Mouse (Mus musculus): ENCODE data around the gene Scamp4. TPM values are rescaled to one million over a fixed set of nuclear protein-coding genes. Genes with fewer than 3 reads are reported as not detected.
"Not testable (repeated sequence)": the region's sequence is repeated elsewhere in the genome, so short reads cannot be mapped to it uniquely, and the experiment has no call there.

Scamp4 gene
- polyA plus RNA-seq, 1 experiment from 2014 or later = 97.9 TPM

DNA sequence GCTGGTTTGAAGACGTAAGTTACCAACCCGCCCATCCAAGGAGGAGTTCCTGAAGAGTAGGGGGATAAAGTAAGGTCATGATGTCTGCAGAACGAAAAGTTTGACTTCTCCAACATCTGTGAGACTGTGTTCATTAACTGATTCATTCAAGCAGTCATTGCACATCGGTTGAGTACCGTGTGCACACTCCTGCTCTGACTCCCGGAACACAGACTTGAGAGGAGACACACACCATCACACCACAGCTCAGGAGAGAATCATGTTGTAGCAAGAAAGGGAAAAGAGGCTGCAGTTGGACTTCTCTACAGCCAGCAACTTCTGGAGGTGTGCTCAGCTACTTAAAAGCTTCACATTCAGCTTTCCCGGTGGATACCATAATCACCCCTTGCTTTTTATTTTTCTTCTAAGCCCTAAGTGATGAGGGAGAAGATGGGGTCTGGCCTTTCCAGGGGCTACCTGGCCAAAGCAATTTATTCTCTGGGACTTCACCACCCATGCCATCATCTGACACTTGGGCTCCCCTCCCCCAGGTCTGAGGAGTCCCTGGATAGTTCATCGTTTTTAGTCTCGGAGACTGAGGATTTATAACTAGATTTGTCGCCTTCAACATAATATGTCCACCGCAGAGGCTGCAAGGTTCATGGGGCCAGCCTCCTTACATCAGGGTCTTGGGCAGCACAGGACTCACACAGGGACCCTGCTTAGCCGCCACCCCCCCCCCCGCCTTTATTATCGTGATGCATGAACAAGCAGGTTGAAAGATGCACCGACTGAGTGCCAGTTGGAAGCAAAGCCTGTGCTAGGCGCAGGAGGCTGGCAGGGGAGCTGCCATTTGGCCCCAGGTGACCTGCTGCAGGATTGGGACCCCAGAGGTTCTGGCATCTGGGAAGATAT lies 18.4 kb downstream of the Scamp4 start:
- H3K27me3 ChIP-seq (ENCODE audit: insufficient read depth, poor library complexity, severe bottlenecking) = no peaks in the 10 kb centered on the region
- no peaks in the 10 kb centered on the region for H3K9me3 ChIP-seq
- peak overlapping the region; percentile 96 for H3K27ac ChIP-seq
- WGBS = 59% methylated on average over 16 of the region's 16 CpGs
- peak overlapping the region; percentile 91 for H3K4me3 ChIP-seq
- peaks cover 47% of the 10 kb centered on the region for H3K4me1 ChIP-seq
- DNase-seq (ENCODE audit: low spot score) = no peak
- peaks cover 7% of the 10 kb centered on the region; the same call in 1 of the 2 replicates for H3K36me3 ChIP-seq

DNA sequence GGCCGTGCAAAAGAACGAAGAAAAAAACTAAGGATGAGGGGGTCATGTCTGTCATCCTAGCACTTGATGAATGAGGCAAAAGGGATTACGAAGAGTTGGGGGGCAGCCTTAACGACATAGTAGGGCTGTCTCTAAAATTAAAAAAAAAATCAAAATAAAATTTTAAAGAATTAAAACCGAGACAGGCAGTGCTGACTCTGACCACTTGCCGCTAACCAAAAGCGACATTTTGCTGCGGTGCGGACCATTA lies 18.9 kb downstream of the Scamp4 start:
- peaks cover 53% of the 10 kb centered on the region for H3K4me1 ChIP-seq

DNA sequence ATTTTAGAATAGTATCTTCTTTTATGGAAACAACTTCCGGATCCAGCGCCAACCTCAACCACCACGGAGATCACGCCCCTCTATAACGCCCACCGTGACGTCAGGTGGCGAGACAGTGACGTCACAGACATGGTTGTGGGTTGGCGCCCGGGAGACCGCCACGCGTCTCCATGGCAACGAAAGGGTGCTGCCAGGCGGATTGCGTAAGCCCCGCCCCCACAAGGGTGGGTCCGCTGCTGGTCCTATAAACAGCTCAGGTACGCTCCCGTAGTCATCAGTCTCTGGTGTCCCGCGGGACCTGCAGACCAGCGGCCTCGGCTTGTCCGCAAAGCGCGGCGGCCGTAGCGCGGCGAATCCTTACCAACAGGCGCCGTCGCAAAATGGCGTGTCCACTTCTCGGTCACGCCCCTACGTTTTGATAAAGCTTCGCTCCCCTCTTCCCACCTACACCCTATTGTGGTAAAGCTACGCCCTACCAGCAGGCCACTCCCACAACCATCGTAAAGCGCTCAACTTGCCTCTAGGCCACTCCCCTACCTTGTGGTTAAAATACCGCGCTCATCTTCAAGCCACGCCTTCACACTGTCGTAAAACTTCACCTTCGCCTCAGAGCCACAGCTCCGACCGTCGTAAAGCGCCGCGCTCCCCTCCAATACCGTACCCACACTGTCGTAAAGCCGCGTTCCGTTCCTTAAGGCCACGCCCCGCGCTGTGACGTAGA lies 19.4 kb downstream of the Scamp4 start:
- peaks cover 55% of the 10 kb centered on the region for H3K4me1 ChIP-seq
- peak overlapping the region; percentile 96 for H3K27ac ChIP-seq
- H3K4me3 ChIP-seq = peak overlapping the region; percentile 91
- WGBS = under 1% methylated on average over 64 of the region's 64 CpGs
- peaks cover 7% of the 10 kb centered on the region; the same call in 1 of the 2 replicates for H3K36me3 ChIP-seq
- no peaks in the 10 kb centered on the region for H3K27me3 ChIP-seq (ENCODE audit: insufficient read depth, poor library complexity, severe bottlenecking)
- peak; percentile 100 for DNase-seq (ENCODE audit: low spot score)
- H3K9me3 ChIP-seq = no peaks in the 10 kb centered on the region

More for the DNA sequence above, 18.9 kb downstream of the Scamp4 start:
- Histone ChIP-seq H3K36me3 (peaks cover 7% of the 10 kb centered on the region; the same call in 1 of the 2 replicates), H3K27ac (peak overlapping the region; percentile 96), H3K4me3 (peak overlapping the region; percentile 91), H3K9me3 (no peaks in the 10 kb centered on the region), H3K27me3 (ENCODE audit: insufficient read depth, poor library complexity, severe bottlenecking) (no peaks in the 10 kb centered on the region)
- no peak for DNase-seq (ENCODE audit: low spot score)
- 4% methylated on average over 9 of the region's 9 CpGs for WGBS

DNA sequence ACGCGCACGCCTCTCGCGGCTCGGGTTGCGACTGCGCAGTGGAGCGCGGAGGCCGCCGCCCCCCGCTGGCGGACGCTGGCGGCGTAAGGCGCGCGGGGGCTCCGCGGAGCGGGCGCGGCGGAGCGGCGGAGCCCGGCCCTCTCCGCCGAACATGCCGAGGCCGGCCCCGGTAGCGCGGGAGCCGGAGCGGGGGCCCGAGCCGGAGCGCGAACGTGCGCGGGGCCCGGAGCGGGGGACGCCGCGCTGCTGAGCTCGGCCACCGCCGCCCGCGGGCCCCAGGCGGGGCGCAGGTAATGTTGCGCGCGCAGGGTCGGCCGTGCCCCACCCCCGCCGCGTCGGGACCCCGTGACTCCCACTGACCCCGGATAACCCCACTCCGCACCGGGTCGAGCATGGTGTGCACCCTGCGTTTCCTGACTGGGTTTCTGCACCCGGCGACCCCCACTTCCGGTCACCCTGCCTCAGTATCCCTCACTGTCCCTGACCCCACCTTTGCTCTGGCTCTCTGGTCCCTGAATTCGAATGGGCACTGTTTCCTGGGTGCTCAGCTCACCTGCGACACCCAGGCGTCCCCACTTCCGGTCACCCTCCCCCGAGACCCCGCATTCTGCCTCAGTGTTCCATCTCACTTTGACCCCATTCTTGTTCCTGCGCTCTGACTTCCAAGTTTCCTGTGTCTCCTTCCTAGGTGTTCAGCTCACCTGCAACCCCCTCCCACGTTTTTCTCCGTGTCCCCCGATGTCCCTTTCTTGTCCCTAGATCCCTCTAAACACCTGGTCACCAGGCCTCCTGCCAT lies 20.2 kb downstream of the Scamp4 start, which contains the start of gene Csnk1g2:
Gene Csnk1g2 (plus strand): TSS at position 178 of the 796 bp plus-strand sequence.
- DNase-seq (ENCODE audit: low spot score) = peak; percentile 84

GRCm38 (mm10) chr10:80623457-80624191 lies 21.0 kb downstream of the Scamp4 start:
- H3K27ac ChIP-seq = peak overlapping the region; percentile 96
- H3K4me3 ChIP-seq = peak overlapping the region; percentile 91
- no peaks in the 10 kb centered on the region for H3K9me3 ChIP-seq
- peaks cover 69% of the 10 kb centered on the region for H3K4me1 ChIP-seq
- WGBS = 17% methylated on average over 15 of the region's 15 CpGs
- H3K27me3 ChIP-seq (ENCODE audit: insufficient read depth, poor library complexity, severe bottlenecking) = no peaks in the 10 kb centered on the region
- peaks cover 7% of the 10 kb centered on the region; the same call in 1 of the 2 replicates for H3K36me3 ChIP-seq
- peak; percentile 87 for DNase-seq (ENCODE audit: low spot score)

More for the DNA sequence above, 20.2 kb downstream of the Scamp4 start, which contains the start of gene Csnk1g2:
- Histone ChIP-seq H3K4me3 (peak within 1 kb of the TSS; percentile 91), H3K9me3 (no peaks in the 10 kb centered on the region), H3K27me3 (ENCODE audit: insufficient read depth, poor library complexity, severe bottlenecking) (no peaks in the 10 kb centered on the region), H3K4me1 (peaks cover 62% of the 10 kb centered on the region), H3K36me3 (peaks cover 7% of the 10 kb centered on the region; the same call in 1 of the 2 replicates), H3K27ac (peak within 1 kb of the TSS; percentile 96)
- 2% methylated on average over 85 of the region's 85 CpGs for WGBS

GRCm38 (mm10) chr10:80625764-80626163 lies 23.1 kb downstream of the Scamp4 start:
- no peaks in the 10 kb centered on the region for H3K9me3 ChIP-seq
- H3K4me1 ChIP-seq = peaks cover 81% of the 10 kb centered on the region
- 85% methylated on average over 4 of the region's 4 CpGs for WGBS
- H3K27ac ChIP-seq = 0 out of 2 replicates have a peak overlapping the region, but pooled peaks have one; percentile 17
- DNase-seq (ENCODE audit: low spot score) = no peak
- no peaks in the 10 kb centered on the region for H3K27me3 ChIP-seq (ENCODE audit: insufficient read depth, poor library complexity, severe bottlenecking)
- peaks cover 14% of the 10 kb centered on the region for H3K36me3 ChIP-seq
- H3K4me3 ChIP-seq = no peak overlapping the region

- peak overlapping the region; percentile 53; the same call in 1 of the 2 replicates for H3K27ac ChIP-seq
- peak; percentile 92 for DNase-seq (ENCODE audit: low spot score)
- H3K36me3 ChIP-seq = peaks cover 23% of the 10 kb centered on the region
Measured at GRCm38 (mm10) chr10:80627685-80628084, 25.0 kb downstream of the Scamp4 start.

DNA sequence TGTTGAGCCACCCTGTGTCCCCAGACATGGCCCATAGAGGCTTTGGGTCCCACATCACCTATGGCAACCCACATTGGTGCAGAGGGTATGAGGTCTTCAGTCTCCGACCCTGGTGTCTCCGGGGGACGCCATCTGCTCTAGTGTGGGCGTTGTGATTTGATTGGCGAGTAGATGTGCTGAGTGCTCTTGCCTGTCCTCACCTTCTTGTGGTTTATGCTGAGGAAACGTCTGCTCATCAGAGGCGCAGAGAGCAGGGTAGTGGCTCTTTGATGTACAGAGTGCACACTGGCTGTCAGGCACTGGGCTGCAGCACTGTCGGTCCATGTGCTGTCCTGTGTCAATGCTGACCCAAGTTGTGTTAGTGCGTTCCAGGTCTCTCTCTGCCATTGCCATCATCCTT lies 26.3 kb downstream of the Scamp4 start:
- H3K27ac ChIP-seq = peak overlapping the region; percentile 56; the same call in 1 of the 2 replicates
- no peaks in the 10 kb centered on the region for H3K9me3 ChIP-seq
- WGBS = 77% methylated on average over 9 of the region's 9 CpGs
- no peaks in the 10 kb centered on the region for H3K27me3 ChIP-seq (ENCODE audit: insufficient read depth, poor library complexity, severe bottlenecking)
- no peak overlapping the region for H3K4me3 ChIP-seq
- DNase-seq (ENCODE audit: low spot score) = no peak
- H3K36me3 ChIP-seq = peaks cover 28% of the 10 kb centered on the region
- H3K4me1 ChIP-seq = peaks cover 74% of the 10 kb centered on the region

More at GRCm38 (mm10) chr10:80627685-80628084, 25.0 kb downstream of the Scamp4 start:
- WGBS = 23% methylated on average over 2 of the region's 2 CpGs
- Histone ChIP-seq H3K9me3 (no peaks in the 10 kb centered on the region), H3K4me1 (peaks cover 81% of the 10 kb centered on the region), H3K4me3 (no peak overlapping the region), H3K27me3 (ENCODE audit: insufficient read depth, poor library complexity, severe bottlenecking) (no peaks in the 10 kb centered on the region)

- no peak for DNase-seq (ENCODE audit: low spot score)
- Histone ChIP-seq H3K27me3 (ENCODE audit: insufficient read depth, poor library complexity, severe bottlenecking) (no peaks in the 10 kb centered on the region), H3K36me3 (peaks cover 83% of the 10 kb centered on the region), H3K9me3 (no peaks in the 10 kb centered on the region), H3K4me1 (peaks cover 18% of the 10 kb centered on the region), H3K4me3 (no peak overlapping the region), H3K27ac (no peak overlapping the region)
- WGBS = 85% methylated on average over 6 of the region's 6 CpGs
Measured at GRCm38 (mm10) chr10:80635345-80635744, 32.7 kb downstream of the Scamp4 start.

DNA sequence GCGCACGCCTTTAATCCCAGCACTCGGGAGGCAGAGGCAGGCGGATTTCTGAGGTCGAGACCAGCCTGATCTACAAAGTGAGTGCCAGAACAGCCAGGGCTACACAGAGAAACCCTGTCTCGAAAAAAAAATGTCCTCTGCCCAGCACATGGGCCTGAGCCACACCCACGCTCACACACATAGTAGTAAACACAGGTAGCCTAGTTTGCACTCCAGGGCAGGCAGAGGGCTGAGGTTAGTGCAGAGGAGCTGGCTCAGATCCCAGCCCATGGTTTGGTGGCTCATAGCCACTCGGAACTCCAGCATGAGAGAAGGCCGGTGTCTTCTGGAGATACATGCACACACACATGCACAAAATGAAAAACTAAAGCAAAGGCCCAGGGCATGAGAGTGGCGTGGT lies 44.3 kb downstream of the Scamp4 start:
- no peak for DNase-seq (ENCODE audit: low spot score)
- Histone ChIP-seq H3K27ac (no peak overlapping the region), H3K27me3 (ENCODE audit: insufficient read depth, poor library complexity, severe bottlenecking) (no peaks in the 10 kb centered on the region), H3K36me3 (peaks cover 80% of the 10 kb centered on the region), H3K4me1 (peaks cover 12% of the 10 kb centered on the region), H3K9me3 (no peaks in the 10 kb centered on the region), H3K4me3 (no peak overlapping the region)
- WGBS = 90% methylated on average over 10 of the region's 10 CpGs

DNA sequence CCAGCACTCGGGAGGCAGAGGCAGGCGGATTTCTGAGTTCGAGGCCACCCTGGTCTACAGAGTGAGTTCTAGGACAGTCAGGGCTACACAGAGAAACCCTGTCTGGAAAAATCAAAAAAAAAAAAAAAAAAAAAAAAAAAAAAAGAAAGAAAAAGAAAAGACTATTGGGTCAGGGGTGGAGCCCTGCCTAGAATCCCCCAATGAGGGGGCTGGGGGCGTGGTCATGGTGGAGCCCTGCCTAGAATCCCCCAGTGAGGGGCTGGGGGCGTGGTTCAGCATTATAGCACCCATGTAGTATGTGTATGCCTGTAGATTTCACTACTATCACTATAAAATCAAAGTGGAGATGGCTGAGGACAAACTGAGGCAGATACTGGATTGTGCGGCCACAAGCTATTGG lies 47.2 kb downstream of the Scamp4 start:
- not testable (repeated sequence) for H3K9me3 ChIP-seq; H3K27ac ChIP-seq; H3K27me3 ChIP-seq (ENCODE audit: insufficient read depth, poor library complexity, severe bottlenecking); H3K4me3 ChIP-seq; DNase-seq (ENCODE audit: low spot score)
- peaks cover 31% of the 10 kb centered on the region for H3K4me1 ChIP-seq
- peaks cover 54% of the 10 kb centered on the region for H3K36me3 ChIP-seq
- 83% methylated on average over 6 of the region's 6 CpGs for WGBS

DNA sequence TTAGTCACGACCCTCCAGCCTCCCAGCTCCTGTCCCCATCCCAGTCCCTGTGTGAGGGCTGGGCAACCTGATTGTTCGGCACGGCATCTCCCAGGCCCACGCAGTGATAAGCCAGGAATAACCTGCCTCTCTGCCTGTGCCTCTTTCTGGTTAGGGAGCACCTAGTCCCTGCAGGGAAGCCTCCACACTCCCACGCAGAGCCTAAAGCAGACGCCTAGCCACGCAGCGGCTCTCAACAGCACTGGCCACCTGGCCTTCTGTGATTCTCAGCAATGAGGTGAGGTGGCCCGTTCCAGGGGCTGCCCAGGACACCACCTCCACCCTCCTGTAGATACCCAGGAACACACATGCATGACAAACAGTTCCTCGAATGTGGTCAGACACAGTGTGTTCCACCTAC lies 47.7 kb downstream of the Scamp4 start:
- 76% methylated on average over 10 of the region's 10 CpGs for WGBS
- no peak overlapping the region for H3K27ac ChIP-seq
- no peaks in the 10 kb centered on the region for H3K9me3 ChIP-seq
- H3K4me1 ChIP-seq = peaks cover 35% of the 10 kb centered on the region
- no peaks in the 10 kb centered on the region for H3K27me3 ChIP-seq (ENCODE audit: insufficient read depth, poor library complexity, severe bottlenecking)
- H3K36me3 ChIP-seq = peaks cover 49% of the 10 kb centered on the region
- no peak for DNase-seq (ENCODE audit: low spot score)
- no peak overlapping the region for H3K4me3 ChIP-seq
